Mouse (Mus musculus) leukemia stem cell, adult 10-12 weeks (primary cell): Measurements from ENCODE around the gene Ppp3r2. TPM values are rescaled to one million over a fixed set of nuclear protein-coding genes. Genes with fewer than 3 reads are reported as not detected.

Experiments
- polyA plus RNA-seq: library from polyadenylated mRNA; stranded (reverse); fragments of >175 nt; gene quantifications from 2 replicates; pipeline ENCODE4 v1.2.3, GENCODE M21; 2012; ENCODE audit warnings: low replicate concordance

Ppp3r2 gene
- polyA plus RNA-seq: not detected in 2 replicates

DNA sequence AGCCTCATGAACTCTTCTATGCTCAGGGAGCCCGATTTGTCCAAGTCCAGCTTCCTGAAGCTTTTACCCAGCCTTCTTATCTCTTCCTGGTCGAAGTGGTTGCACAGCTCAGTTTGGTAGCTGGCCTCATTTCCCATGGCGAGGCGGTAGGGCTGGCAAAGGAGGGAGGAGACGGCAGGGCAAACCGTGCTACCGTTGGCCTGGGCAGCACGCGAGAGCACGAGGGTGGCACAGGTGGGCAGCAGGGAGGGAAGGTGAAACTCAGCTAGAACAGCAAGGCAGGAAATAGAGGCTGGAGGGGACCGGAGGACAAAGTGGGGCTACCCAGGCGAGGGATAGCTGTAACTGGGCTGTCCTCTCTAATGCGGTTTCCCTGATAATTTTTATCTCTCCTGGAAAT, at the start of gene Ppp3r2:
Gene Ppp3r2, minus strand, starts transcription at position 213 of the 400 bp plus-strand sequence.

DNA sequence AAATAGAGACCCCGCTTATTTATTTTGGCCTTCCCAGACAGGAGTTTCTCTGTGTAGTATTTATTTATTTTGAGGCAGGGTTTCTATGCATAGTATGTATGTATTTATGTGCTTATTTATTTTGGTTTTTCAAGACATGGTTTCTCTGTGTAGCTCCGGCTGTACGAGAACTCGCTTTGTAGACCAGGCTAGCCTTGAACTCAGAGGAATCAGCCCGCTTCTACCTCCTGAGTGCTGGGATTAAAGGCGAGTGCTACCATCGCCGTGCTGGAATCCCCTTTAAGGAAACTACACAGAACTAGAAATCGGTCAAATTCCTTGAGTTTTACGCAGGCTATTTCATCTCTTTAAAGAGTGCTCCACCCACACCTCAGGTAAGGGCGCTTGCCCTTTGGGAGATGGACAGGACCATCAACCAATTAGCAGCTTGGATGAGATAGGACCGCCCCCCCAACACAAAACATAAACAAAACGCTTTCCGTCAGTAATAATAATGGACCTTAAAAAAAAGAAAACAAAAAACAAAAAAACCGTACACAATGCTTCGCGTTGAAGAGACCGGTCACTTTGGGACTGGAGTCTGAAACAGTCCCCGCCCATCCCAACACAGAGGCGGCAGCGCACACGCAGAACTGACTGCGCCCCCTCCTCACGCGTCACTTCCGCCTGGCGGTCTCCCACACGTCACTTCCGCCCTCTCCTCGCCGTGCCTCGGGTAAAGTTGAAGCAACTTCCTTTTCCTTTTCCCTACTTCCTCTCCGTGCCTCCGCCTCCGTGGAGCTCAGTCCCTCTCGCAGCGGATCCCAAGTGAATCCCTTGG, 50.3 kb downstream of the Ppp3r2 start, which contains the start of gene Rnf20:
Gene Rnf20, plus strand, starts transcription at position 688 of the 820 bp plus-strand sequence.

Other genes starting within 250 kb of the Ppp3r2 start
- 0.20 TPM in 1 of 2 replicates, not detected in the other for gene Acnat1, start 208.1 kb downstream of the Ppp3r2 start, polyA plus RNA-seq
- gene Baat, start 175.5 kb downstream of the Ppp3r2 start, polyA plus RNA-seq: not detected in 2 replicates
- gene Mrpl50, start 160.9 kb downstream of the Ppp3r2 start, polyA plus RNA-seq: 1.1 and 1.4 TPM in 2 replicates
- gene Zfp189, start 160.8 kb downstream of the Ppp3r2 start, polyA plus RNA-seq: 1.3 and 1.8 TPM in 2 replicates
- not detected in 2 replicates for gene Aldob, start 132.5 kb downstream of the Ppp3r2 start, polyA plus RNA-seq
- gene Tmem246, start 84.1 kb downstream of the Ppp3r2 start, polyA plus RNA-seq: 2.5 and 9.7 TPM in 2 replicates
- 25.3 and 54.3 TPM in 2 replicates for gene Rnf20, start 50.0 kb downstream of the Ppp3r2 start, polyA plus RNA-seq
- not detected in 2 replicates for gene Grin3a, start 163.7 kb upstream of the Ppp3r2 start, polyA plus RNA-seq